Mouse (Mus musculus) inflammation-experienced regulatory T-cells, adult 6 months (primary cell): ENCODE results near the gene Ttc38. TPM values are rescaled to one million over a fixed set of nuclear protein-coding genes. Genes with fewer than 3 reads are reported as not detected.
A peak's percentile ranks its signal among the peaks of the same experiment; 100 is the strongest.
"Not testable (repeated sequence)": the region's sequence is repeated elsewhere in the genome, so short reads cannot be mapped to it uniquely, and the experiment has no call there.

Experiments used
- ATAC-seq: one replicate; pipeline ENCODE4 v1.8.0; 2017
- polyA plus RNA-seq, 3 experiments: library from polyadenylated mRNA; unstranded; fragments of 100-300 nt; shearing (Covaris generic); gene quantifications; one replicate each; pipeline ENCODE4 v1.2.1; 2017

Gene Ttc38
- polyA plus RNA-seq, 3 experiments from 2014 or later = 10.6 to 13.3 (median 12.6) TPM

DNA sequence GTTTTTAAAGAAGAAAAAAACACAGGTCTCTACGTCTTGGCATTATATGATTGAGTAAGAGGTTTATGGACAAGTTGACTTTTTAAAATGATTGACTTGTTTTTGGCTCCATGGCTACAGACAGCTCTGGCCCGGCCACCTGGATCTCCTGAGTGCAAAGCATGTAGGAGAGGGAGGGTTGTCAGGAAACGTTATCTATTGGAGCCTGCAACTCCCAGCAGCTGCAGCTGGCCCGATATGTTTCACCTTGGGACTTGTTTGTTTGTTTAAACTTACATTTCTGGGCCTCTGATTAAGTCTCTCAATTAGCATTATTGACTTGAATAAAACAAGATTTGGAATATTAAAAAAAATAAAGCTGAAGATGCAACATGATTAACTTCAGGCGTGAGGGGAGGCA, 5.4 kb upstream of the Ttc38 start:
- no peak for ATAC-seq

DNA sequence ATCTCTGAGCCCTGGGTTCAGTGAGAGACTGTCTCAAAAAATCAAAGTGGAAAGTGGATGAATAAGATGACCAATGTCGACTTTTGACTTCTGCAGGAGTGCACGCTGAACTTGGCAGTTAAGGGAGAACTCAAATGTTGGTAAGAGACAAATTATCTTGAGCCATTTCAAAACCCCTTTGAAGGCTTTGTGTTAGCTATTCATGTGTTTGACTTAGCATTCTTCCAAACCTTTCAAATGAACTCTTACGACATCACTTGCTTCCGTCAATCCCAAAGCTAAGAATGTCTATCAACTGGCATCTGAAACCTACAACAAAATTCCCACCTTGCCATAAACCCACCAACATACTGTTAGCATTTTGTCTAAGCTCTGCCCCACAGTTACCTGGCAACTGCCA, 4.0 kb upstream of the Ttc38 start:
- ATAC-seq = no peak

DNA sequence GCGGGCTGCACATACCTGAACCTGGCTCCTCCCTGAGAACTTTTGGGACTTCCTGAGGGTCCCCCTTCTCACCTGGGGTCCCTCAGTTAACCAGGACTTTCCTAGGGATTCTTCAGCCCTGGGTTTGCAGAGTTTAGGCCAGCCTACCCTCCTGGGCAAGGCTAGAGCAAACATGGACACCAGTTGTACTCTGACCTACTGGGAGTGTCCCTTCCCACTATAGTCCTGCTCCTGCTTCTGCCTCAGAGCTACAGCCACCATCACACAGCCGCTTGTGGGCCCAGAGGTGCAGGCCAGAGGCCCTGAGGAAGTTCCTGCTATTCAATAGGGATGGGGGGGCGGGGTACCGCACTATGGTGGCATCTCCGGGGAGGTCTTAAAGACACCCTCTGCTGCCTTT, 2.6 kb upstream of the Ttc38 start:
- ATAC-seq = no peak

DNA sequence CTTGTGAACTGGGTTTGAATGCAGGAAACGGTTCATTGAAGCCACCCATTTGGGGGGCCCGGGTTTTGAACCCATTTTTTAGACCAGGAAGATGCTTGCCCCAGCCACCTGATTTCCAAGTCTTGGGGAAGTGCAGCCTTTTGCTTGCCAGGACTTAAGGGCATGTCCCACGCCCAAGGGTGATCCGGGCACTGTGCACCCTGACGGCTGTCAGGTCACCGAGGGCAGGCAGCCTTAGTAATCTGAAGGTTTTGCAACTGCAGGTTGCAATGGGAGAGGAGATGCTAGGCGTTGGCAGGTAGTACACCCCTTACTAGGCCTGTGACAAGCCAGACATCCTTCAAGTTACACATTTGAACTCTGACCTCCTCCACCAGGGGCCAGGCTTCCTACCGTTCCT, 493 bp downstream of the Ttc38 start:
- no peak for ATAC-seq

DNA sequence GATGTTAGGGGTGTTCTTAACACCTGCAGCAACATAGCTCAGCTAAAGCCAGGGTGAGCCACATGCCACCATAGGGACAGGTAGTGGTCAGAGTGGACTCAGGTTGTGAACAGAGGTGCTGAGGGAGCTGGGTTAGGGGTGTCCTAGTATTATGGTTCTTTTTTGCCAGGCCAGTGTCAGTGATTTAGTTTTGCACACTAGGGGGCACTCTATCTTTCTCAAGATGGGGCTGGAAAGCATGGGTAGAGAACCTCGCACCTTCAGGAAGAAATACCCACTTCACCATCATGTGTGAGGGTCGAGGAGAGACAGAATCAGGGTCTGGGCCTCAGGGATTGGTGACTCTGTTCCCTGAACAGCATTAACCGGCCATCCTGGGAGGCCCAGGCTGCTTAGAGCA, 3.2 kb downstream of the Ttc38 start:
- no peak for ATAC-seq

DNA sequence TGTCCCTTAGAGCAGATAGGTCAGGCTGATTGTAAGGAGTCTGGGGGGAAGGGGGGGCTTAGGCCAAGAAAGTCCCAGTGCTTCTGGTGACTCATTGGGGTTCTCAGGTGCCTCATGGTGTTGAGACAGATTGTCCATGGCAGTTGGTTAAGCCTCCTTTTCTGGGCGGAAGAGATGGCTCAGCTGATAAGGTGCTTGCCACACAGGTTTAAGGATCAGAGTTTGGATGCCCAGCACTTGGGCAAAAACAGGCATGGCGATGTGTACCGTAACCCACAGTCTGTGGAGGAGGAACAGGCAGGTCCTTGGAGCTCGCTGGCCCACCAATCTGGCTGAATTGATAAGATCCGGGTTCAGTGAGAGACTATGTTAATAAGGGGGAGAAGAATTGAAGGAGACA, 4.8 kb downstream of the Ttc38 start:
- ATAC-seq = no peak

DNA sequence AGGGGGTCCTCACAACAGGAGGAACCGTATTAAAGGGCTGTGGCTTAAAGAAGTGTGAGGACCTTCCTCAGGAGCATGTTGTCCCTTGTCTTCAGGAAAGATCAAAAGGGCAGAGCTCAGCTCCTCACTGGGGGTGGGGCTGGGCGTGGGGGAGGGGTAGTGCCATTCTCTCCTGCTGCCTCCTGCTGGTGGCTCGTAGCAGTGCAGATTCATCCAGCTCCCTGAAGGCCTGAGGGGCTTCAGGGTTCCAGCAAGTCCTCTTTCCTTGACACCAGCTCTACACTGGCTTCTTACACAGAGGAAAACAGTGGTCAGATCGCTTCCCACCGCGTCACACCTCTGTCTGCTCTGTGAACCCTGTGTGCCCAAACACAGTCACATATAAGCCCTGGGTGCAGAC, 8.9 kb downstream of the Ttc38 start:
- no peak for ATAC-seq

DNA sequence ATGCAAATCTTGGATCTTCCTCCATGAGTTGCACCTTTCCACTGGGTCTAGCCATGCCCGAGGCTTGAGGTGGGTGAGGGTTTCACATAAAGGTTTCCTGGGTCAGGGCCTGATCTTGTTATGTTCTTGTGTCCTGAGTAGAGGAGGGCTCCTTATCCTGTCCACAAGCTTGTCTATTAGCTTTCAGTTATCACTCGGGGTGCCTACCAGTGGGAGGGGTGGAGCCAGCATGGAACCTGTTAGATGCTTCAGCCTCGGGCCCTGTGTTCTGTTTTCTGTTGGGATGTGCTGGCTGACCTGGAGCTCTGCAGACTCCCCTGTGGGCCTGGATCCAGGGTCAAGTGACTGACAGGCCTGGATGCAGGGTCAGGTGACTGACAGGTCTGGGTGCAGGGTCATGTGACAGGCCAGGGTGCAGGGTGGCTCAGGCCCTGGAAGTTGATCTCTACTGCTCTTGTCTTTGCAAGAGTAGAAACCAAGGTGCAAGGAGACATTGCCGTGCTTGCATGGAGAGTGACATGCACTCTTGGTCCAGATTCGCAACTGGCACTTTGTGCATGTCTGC, 9.8 kb downstream of the Ttc38 start:
- no peak for ATAC-seq

DNA sequence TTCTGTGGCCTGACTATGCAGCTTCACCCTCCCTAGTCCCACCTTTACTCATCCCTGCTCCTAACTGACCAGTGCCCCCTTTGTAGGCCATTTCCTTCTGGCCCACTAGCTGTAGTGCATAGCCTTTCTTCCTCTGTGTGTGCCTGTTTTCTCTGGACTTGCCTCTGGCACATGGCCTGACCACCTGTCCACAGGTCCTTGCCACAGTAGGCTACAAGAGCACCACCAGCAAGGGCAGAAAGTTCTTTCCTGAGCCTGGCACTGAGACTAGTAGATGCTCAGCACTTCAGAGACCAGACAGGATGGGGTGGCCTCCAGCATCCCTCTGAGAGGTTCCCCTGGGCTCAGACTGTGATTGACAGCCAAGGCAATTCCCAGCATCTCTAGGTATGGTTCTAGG, 13.0 kb downstream of the Ttc38 start:
- no peak for ATAC-seq

DNA sequence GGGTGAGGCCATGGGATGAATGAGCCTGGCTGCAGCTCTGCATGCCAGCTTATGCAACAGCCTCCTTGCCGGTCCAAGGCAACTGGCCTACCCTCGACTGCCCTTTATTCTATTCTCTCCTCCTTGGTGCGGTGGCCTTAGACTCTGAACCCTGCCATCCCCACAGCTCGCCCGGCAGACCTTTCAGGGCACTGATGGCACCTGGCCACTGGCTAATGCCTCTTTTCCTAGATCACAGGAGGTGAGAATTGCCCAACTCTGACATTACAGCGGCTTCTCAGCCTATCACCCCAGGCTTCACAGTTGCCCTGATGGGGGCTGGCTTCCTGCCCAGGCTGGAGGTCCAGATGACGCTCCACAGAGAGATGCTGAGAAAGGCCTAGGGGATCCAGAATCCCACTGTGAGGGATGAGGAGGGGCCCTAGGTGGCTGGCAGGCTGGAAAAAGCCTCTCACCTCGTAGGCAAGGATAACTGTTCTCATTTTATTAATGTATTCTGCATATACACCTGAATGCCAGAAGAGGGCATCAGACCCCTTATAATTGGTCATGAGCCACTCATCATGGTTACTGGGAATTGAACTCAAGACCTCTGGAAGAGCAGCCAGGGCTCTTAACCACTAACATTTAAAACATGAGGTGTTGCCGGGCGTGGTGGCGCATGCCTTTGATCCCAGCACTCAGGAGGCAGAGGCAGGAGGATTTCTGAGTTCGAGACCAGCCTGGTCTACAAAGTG, 19.7 kb downstream of the Ttc38 start:
- ATAC-seq = no peak

DNA sequence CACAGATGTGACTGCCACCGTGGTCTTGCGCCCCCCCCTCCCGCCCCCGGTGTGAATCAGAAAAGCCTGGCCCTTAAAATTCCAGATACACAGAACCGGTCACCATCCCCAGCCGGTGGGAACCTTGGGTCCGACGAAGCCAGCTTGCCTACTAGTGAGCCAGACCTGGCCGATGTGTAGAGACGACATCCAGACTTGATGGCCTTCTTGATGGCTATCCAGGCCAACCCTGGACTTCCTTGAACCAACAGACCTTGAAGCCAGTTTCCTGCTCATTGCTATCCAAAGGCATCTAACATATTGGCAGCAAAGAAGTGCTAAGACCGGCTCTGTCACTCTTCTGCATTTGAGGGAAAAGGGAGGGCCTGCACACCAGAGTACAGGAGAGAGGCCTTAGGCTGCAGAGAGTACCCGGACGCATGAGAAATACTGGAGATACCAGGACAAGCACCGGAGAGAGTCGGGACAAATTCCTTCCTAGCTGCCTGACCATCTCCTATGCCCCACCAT, 26.9 kb downstream of the Ttc38 start:
- ATAC-seq = peak; percentile 30

DNA sequence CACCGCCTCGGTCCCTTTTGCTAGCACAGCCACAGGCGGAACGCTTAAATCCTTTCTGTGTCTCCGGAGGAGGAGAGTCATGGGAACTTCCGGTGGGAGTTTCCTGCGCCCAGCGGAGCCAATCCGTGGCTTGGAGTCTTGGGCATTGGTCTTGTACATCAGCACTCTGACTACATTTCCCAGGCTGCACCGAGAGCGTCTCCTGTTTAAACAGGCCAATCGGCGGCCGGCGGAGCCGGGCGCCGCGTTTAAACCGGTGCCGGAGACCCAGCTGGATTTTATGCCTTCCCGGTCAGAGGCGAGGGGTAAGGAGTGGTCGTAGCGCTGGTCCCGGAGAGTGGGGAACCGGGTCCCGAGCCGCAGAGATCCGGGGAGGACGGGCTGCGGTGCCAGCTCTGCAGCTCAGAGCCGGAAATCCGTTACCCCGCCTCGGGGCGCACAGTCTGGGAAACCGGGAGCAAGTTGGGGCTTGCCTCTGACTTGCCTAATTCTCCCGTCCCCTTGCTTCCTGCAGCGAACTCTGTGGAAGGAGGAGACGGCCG, 27.5 kb downstream of the Ttc38 start, which contains the start of gene Gtse1:
Gtse1 (plus strand) TSS at position 256 of the 542 bp plus-strand sequence.
- peak; percentile 100 for ATAC-seq

DNA sequence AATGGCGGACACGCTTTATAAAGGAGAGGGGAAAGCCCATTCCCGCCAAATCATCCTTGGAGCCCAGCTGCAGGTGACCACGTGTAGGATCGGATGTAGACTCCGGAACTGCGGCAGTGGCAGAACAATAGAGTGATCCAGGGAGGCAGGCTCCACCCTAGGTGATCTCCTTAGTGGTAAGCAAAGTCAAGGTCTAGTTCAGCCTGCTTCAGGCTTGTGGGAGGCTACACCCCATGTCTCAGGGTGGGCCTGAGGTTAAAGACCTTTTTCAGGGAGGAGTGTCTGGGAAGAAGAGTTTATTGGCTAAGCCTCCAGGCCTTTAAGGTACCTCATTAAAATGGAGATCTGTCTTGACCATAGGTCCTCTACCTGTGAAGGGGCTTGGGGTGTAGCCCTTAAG, 33.8 kb downstream of the Ttc38 start:
- ATAC-seq = not testable (repeated sequence)

DNA sequence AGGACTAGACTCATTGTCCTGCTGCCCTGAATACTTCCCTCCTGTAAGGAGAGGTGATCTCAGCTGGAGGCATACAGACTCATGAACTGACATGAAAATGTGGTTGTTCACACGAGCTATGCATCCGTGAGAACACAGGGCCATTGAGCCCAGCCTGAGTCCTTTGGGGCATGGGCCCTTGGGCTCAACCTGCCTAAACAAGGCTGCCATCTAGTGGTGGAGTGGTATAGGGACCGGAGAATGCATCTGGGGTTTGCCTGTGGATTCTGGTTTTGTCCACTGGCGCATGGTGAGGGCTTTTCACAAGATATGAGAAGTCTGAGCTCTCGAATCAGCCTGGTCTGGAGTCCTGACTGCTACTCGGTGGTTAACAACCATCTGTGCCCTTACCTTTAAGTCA, 35.6 kb downstream of the Ttc38 start:
- peak; percentile 86 for ATAC-seq

DNA sequence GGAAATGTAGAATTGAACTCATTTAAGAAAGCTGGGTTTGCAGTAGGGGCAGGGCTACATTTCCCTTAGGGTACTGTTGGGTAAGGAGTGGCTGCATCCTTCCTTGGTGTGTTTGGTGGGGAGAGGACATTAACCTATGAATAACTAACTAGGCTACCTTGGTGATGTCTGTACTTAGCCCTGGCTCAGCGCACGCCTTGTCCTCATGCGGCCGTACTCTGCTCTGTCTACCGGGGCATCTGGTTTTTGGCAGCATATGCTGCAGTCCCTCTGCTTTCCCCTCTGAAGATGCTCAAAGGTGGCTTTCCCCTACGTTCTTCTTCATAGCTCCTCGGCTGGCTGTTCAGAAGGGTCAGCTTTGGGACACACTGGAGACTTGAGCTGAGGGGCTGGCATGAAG, 45.2 kb downstream of the Ttc38 start:
- ATAC-seq = no peak

DNA sequence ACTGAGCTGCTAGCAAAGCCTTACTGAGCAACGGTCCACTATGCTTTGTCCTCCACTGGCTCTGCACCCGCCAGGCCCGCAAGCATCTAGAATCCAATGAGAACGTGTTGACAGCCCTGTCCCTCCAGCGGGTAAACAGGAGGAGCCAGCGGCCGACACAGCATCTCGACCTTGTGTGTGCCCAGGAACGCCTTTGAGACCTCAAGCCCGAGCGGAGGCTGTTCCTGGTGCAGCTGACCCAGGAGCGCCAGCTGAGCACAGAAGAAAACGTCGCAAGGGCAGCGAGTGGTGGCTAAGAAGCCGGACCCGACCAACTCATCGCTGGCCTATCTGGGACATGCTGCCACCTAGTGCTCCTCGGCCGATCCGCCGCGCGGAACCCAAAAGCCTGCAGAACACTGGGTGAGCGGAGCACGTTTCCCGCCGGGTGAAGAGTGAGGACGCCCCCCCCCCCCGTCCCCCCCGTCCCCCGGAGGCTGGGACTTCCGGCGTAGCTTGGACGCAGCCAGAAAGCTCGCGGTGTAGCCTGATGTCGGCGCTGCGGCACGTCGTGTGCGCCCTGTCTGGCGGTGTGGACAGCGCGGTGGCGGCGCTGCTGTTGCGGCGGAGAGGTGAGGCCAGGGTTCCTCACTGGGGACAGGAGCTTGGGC, 46.9 kb downstream of the Ttc38 start, which contains the start of gene Trmu:
Trmu (plus strand) TSS at position 465 of the 650 bp plus-strand sequence.
- ATAC-seq = peak; percentile 89

DNA sequence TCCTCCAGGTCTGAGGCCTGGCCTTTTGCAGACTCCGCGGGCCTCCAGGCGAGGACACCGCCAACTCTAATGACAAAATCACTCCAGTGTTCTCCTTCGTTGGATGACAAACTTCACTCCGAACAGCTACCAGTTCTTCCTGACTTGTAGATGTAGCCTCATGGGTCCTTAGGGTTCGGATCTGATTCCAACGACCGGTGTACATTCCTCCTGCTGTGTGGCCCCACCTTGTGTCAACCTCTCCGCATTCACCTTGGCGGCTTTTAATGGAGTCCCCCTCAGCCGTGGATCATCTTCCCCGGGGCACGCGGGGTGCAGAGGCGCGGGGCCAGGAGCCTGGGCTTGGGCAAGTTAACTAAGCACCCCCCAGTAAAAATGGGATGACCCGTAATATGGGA, 47.4 kb downstream of the Ttc38 start:
- peak; percentile 33 for ATAC-seq

DNA sequence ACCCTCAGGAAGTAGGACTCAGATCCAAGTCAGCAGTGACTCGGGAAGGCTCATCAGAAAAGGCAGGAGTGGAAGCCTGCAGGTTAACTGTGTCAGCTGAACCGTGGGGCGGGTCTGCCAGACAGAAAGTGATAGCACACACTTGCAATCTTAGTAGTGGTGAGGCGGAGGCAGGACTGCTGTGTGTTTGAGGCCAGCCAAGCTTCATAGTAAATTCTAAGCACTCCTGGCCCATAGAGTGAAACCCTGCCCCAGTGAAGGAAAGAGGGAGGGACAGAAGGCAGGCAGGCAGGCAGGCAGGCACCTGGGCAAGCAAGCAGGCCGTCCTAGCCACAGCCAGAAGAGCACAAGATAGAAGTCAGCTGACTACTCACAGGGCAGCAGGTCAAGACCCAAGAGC, 53.5 kb downstream of the Ttc38 start:
- no peak for ATAC-seq

DNA sequence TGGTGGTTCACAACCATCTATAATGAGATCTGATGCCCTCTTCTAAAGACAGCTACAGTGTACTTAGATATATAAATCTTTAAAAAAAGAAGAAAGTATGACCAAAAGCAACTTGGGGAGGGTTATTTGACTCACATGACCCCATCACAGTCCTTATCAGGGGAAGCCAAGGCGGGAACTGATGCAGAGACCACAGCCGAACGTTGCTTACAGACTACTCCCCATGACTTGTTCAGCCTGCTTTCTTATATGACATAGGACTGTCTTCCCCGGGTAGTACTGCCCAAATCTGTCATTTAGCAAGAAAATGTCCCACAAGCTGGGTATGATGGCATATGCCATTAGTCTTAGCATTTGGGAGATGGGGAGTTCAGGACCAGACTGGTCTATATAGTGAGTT, 57.1 kb downstream of the Ttc38 start:
- no peak for ATAC-seq

DNA sequence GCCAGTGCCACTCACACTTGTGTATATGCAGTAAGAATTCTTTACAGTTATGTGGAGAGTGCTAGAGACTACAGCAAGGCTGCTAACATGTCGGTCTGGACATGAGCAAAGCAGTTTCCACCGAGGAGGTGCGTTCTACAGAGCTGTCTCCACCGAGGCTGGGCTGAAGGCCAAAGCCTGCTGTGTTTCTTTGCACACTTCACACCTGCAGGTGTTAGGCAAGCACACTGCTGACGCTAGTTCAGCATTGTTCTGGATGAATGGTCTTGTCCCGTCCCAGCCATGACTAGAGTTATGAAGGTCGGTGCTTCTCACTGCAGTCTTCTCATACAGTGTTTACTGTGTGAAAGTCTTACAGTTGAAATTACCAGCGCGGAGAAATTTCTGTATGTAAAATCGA, 59.9 kb downstream of the Ttc38 start:
- ATAC-seq = no peak

DNA sequence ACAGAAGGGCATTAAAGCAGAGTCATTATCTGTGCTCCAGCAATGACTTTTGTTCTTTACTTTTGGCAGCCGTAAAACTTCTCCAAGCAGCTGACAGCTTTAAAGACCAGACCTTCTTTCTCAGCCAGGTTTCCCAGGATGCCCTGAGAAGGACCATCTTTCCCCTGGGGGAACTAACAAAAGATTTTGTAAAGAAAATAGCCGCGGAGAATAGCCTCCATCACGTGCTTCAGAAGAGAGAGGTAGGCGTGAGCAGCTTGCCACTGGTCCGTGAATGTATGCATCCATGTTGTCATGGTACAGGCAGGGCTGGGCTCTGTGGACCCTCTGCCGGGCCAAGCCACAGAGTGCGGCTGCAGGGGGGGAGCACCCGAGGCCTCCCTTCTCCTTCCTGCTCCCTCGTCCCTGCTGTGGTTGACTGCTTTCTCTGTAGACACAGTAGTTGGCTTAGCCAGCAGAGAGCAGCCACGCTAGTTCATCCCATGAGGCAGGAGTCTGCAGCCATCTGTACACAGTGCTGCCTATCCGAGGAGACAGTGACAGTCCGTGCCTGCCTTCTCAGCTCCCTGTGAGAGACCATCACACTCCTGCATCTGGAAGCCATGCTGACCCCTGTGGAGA, 60.5 kb downstream of the Ttc38 start:
- no peak for ATAC-seq

DNA sequence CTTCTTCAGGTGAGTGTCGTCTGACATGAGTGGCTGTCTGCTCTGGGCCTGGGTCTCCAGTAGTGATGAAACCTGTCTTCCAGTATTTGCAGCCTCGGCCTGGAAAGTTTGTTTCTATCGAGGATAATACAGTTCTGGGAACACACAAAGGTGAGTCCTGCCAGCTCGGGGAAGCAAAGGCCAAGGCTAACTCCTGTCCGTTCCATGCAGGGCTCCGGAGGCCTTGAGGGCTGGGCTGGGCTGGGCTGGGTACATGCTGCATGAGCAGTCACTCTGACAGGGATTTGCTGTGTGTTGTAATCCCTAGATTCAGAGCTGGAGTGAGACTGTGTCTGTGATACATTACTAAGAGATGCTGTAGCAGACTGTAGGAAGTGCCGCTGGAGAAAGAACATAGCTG, 61.8 kb downstream of the Ttc38 start:
- ATAC-seq = no peak

DNA sequence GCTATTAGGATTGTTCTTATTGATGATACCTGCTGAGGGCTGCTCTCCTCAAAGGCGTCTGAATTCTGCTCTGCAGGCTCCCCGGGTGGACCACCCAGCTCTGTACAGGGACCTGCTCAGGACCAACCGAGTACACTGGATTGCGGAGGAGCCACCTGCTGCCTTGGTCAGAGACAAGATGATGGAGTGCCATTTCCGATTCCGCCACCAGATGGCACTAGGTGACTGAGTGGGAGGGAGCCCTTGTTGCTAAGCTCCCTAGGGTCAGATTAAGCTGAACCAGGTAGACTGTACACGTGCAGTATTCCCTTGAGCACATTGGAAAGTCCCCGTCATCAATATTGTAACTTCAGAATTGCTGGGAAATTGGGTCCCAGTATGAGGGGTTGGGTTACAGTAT, 64.2 kb downstream of the Ttc38 start:
- peak; percentile 73 for ATAC-seq
